Mouse (Mus musculus): Measurements from ENCODE around the gene Ntrk3.

The Ntrk3 gene

DNA sequence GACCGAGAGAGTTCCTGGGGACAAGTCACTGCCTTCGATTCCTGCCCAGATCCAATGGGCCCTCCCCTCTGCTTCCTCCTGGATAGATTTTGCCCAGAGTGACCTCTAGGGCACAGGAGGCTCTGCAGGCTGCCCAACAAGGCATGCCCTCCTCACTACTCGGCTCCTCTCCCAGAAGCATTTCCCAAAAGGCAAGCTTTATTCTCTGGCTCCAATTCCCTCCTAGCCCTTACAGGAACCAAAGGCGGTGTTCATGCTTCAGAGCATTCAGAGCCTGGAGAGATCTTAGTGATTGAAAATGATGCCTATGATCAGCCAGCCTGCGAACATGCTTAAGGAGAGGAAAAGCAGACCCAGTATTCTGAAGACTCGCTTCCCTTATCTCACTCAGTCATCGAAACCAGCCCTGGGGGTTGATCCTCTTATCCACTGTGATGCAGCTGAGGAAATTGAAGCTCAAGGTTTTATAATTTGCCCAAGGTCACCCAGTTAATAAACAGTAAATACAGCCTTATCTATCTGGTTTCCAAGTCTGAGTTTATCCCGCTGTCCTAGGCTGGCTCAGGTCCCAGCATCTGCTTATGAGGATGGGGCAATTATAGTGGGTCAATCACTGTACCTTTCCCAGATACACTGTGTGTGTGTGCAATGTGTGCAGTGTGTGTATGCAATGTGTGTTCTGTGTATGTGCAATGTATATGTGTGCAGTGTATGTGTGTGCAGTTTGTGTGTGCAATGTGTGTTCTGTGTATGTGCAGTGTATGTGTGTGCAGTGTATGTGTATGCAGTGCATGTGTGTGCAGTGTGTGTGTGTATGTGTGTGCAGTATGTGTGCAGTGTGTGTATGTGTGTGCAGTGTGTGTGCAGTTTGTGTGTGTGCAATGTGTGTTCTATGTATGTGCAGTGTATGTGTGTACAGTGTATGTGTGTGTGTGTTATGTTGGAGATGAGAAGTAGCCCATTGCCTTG lies 376.2 kb downstream of the Ntrk3 start:
- DNase-seq (ENCODE audit: low spot score in 2 of 2): no peak

- no peak for DNase-seq (ENCODE audit: low spot score in 2 of 2)
Observed at GRCm38 (mm10) chr7:78347464-78347863, 390.3 kb downstream of the Ntrk3 start.

- no peak for DNase-seq (ENCODE audit: low spot score in 2 of 2)
Observed at GRCm38 (mm10) chr7:78333422-78333821, 404.4 kb downstream of the Ntrk3 start.

GRCm38 (mm10) chr7:78328301-78328700 lies 409.5 kb downstream of the Ntrk3 start:
- DNase-seq (ENCODE audit: low spot score in 2 of 2): no peak

DNA sequence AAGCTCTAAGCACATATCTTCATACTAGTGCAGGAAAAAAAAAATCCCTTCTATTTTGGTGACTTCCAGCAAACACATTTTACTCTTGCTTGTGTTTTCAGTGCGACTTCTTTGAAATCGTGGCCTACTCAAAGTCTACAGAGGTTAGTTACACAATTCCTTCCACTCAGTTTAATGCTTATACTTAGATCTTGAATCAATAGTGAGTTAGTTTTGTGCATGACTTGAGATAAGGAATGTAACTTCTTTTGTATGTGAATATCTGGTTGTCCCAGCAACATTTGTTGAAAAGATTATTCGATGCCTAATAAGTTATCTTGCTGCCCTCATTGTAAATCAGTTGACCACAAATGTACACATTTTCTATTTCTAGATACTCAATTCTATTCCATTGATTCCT lies 411.6 kb downstream of the Ntrk3 start:
- no peak for DNase-seq (ENCODE audit: low spot score in 2 of 2)

DNA sequence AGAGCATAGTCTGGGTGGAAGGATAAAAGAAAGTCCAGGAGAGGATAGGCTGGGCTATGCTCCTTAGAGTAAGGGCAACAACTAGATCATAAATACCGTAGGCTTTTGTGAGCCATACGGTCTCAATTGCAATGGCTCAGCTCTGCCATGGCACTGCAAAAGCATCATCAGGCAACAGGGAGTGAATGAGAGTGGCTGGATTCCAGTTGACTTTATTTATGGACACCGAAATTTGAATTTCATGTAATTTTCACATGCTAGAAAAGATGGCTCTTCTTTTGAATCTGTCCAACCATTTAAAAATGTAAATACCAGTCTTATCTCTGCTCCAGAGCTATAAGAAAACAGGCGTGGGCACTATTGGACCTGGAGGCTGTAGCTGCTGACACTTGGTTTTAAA lies 419.2 kb downstream of the Ntrk3 start:
- DNase-seq (ENCODE audit: low spot score in 2 of 2): no peak

DNA sequence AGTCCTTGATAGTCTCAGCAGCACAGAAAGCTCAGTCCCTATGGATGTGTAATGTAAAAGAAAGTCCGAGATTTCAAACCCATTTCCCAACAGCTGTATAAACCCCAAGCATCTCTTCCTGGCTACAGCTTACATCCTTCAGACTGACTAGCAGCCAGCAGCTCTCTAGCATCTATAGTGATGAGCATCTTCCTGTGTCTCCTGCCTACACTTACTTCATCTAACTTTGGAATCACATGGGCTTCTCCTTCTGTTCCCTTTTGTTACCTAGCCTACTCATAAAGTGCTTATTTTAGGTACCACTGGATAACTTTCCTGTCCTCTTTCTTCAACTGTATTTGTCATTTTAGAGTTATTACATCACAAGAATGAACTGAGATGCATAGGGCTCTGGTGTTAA lies 432.0 kb downstream of the Ntrk3 start:
- no peak for DNase-seq (ENCODE audit: low spot score in 2 of 2)

DNA sequence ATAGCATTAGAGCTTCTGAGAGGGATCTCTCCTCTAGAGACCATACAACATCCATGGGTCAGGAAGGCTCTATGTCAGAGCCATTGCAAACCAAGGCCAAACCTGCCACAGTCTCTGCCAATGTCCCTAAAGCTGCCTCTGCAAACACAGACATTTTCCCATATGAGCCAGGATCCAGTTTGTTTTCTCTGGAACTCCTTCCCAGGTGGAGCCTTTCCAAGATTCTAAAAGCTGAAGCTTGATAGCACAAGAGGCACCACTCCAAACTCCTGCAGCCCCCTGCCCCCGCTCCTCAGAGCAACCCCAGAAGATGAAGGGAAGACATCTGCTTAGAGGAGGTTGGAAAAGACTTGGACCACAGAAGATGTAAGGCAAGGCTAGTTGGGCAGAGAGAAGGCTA lies 432.8 kb downstream of the Ntrk3 start:
- DNase-seq (ENCODE audit: low spot score in 2 of 2): no peak

DNA sequence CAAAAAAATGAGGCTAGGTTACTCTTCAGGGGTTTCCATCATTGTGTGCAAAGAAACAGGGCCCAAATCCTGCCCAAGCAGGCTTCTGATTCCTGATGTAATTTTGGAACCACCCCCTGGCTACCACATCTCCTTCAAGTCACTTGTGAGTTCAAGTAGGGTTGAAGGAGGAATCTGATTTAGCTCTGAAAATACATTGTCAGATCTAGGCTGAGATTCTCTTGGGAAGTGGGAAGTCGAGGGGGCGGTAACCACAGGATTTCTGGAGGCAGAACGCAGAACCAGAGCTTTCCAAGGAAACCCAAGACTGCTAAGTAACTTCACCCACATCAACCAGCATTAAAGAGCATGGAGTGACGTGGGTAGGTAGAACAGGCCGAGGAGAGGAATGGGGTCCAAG lies 440.5 kb downstream of the Ntrk3 start:
- no peak for DNase-seq (ENCODE audit: low spot score in 2 of 2)

- no peak for DNase-seq (ENCODE audit: low spot score in 2 of 2)
Observed at GRCm38 (mm10) chr7:78294322-78294721, 443.5 kb downstream of the Ntrk3 start.

DNA sequence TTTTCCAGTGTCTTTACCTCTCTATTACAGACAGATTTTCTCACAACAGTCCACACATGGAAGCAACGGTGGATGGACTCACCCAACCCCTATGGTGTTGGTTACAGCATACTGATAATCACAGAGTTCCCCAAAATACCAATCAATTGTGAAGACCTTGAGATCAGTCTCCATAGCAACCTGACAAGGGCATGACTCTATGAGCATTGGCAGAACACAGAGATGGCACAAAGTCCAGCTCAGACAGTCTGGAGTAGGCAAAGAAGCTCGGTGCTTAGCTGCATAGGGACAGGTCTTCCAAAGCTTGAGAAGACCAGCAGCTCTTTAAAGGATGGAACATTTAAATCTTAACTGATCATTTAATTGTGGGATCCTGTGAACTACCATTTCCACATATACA lies 447.6 kb downstream of the Ntrk3 start:
- no peak for DNase-seq (ENCODE audit: low spot score in 2 of 2)

GRCm38 (mm10) chr7:78286516-78287238 lies 451.1 kb downstream of the Ntrk3 start:
- no peak for DNase-seq (ENCODE audit: low spot score in 2 of 2)

- no peak for DNase-seq (ENCODE audit: low spot score in 2 of 2)
Observed at GRCm38 (mm10) chr7:78269506-78270250, 468.1 kb downstream of the Ntrk3 start.

- DNase-seq (ENCODE audit: low spot score in 2 of 2): no peak
Observed at GRCm38 (mm10) chr7:78267461-78268007, 470.3 kb downstream of the Ntrk3 start.

GRCm38 (mm10) chr7:78264432-78265002 lies 473.3 kb downstream of the Ntrk3 start:
- DNase-seq (ENCODE audit: low spot score in 2 of 2): no peak

- no peak for DNase-seq (ENCODE audit: low spot score in 2 of 2)
Observed at GRCm38 (mm10) chr7:78261420-78262125, 476.2 kb downstream of the Ntrk3 start.

GRCm38 (mm10) chr7:78258151-78258550 lies 479.7 kb downstream of the Ntrk3 start:
- DNase-seq (ENCODE audit: low spot score in 2 of 2): no peak

- no peak for DNase-seq (ENCODE audit: low spot score in 2 of 2)
Observed at GRCm38 (mm10) chr7:78253777-78254385, 483.9 kb downstream of the Ntrk3 start.

DNA sequence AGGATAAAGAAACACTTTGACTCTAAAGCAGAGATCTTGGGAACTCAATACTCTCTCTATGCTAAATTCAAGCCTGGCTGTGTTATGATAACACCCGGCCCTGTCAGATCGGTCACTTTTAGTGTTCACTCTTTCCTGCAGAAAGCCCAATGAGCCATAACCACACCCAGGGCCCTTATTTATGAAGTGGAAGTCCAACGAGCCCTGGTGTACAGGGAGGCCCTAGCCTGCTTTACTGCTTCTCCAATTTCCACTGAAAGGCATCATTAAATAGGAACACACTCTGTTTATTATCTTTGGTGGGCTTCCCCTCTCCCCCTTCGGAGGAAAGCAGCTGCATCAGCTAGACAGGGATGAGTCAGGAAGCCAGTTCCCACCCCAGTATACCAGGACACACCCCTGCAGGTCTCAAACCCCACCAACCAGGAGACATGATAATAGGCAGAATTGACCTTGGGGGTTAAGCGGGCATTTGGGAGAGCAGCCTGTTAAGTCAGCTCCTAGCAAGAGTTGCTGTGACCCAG lies 489.6 kb downstream of the Ntrk3 start:
- DNase-seq (ENCODE audit: low spot score in 2 of 2): no peak

GRCm38 (mm10) chr7:78239012-78239411 lies 498.8 kb downstream of the Ntrk3 start:
- DNase-seq (ENCODE audit: low spot score in 2 of 2): no peak
